Mouse (Mus musculus): ENCODE data around the gene Thra. TPM values are rescaled to one million over a fixed set of nuclear protein-coding genes. Genes with fewer than 3 reads are reported as not detected.

The Thra gene
- total RNA-seq, 2 experiments from 2014 or later: 69.2 to 91.7 TPM

- DNase-seq: no peak
Observed at GRCm38 (mm10) chr11:98764746-98765145, 24.3 kb downstream of the Thra start.

- DNase-seq: no peak
Observed at GRCm38 (mm10) chr11:98765421-98766309, 25.2 kb downstream of the Thra start.

GRCm38 (mm10) chr11:98766346-98766745 is 25.9 kb downstream of the Thra start:
- DNase-seq: no peak

GRCm38 (mm10) chr11:98766816-98767215 is 26.4 kb downstream of the Thra start:
- peak in 1 of 2 experiments; percentile 22 for DNase-seq

- peak; percentile 62 for DNase-seq
Observed at GRCm38 (mm10) chr11:98767276-98767675, 26.8 kb downstream of the Thra start.

GRCm38 (mm10) chr11:98767713-98768112 is 27.3 kb downstream of the Thra start:
- DNase-seq: no peak

- DNase-seq: peak in 1 of 2 experiments; percentile 47
Observed at GRCm38 (mm10) chr11:98768127-98769006, 27.9 kb downstream of the Thra start.

GRCm38 (mm10) chr11:98769007-98769954 is 28.8 kb downstream of the Thra start:
- DNase-seq: no peak

- DNase-seq: no peak
Observed at GRCm38 (mm10) chr11:98770096-98770975, 29.9 kb downstream of the Thra start.

- no peak for DNase-seq
Observed at GRCm38 (mm10) chr11:98771131-98771530, 30.7 kb downstream of the Thra start.

- peak in 1 of 2 experiments; percentile 49 for DNase-seq
Observed at GRCm38 (mm10) chr11:98771844-98772525, 31.5 kb downstream of the Thra start.

- peak; percentile 84 to 88 for DNase-seq
Observed at GRCm38 (mm10) chr11:98772667-98773171, 32.3 kb downstream of the Thra start.

- DNase-seq: peak; percentile 100
Observed at GRCm38 (mm10) chr11:98773635-98774295, 33.3 kb downstream of the Thra start.

- DNase-seq: no peak
Observed at GRCm38 (mm10) chr11:98774582-98775347, 34.3 kb downstream of the Thra start, which contains the start of gene Nr1d1. Gene Nr1d1 (minus strand): TSS chr11:98775333.

GRCm38 (mm10) chr11:98775348-98776051 is 35.1 kb downstream of the Thra start:
- DNase-seq: peak; percentile 99 to 100

- DNase-seq: peak in 1 of 2 experiments; percentile 48
Observed at GRCm38 (mm10) chr11:98776052-98776764, 35.8 kb downstream of the Thra start.

Measured in adrenal gland, postnatal 36 days (tissue).